Mouse (Mus musculus): ENCODE results near the gene Zfp52. TPM values are rescaled to one million over a fixed set of nuclear protein-coding genes. Genes with fewer than 3 reads are reported as not detected.

Zfp52 gene
- polyA plus RNA-seq, 1 experiment from 2014 or later = 1.2 TPM

- DNase-seq (peak; percentile 24), ATAC-seq (peak; percentile 89)
- 29% methylated on average over 5 of the region's 5 CpGs for WGBS (ENCODE audit: insufficient replicate concordance)
Measured at GRCm38 (mm10) chr17:21579493-21580175, 44.3 kb downstream of the Zfp52 start.

GRCm38 (mm10) chr17:21585521-21585920 lies 50.2 kb downstream of the Zfp52 start:
- Histone ChIP-seq H3K27me3 (ENCODE audit: insufficient read depth, low read length) (no peaks in the 10 kb centered on the region), H3K27ac (ENCODE audit: low read depth) (no peak overlapping the region), H3K9me3 (ENCODE audit: low read length) (no peaks in the 10 kb centered on the region; the same call in 1 of the 2 replicates), H3K36me3 (replicated peaks; ENCODE audit: insufficient read depth, low read length) (peaks cover 29% of the 10 kb centered on the region), H3K4me2 (ENCODE audit: low read depth, low read length) (no peak overlapping the region), H3K9ac (replicated peaks) (no peak overlapping the region), H3K4me1 (ENCODE audit: insufficient read depth) (no peaks in the 10 kb centered on the region), H3K4me3 (ENCODE audit: low read depth, low read length) (no peak overlapping the region)
- WGBS (ENCODE audit: insufficient replicate concordance) = 93% methylated on average over 2 of the region's 2 CpGs
- DNase-seq (no peak), ATAC-seq (no peak)
- TF ChIP-seq EP300 (IDR thresholded peaks at IDR 0.05; ENCODE audit: low read depth) = no peak
- TF ChIP-seq CTCF (IDR thresholded peaks at IDR 0.05; ENCODE audit: low read depth) = no peak

More at GRCm38 (mm10) chr17:21579493-21580175, 44.3 kb downstream of the Zfp52 start:
- Histone ChIP-seq H3K4me1 (ENCODE audit: insufficient read depth) (no peaks in the 10 kb centered on the region), H3K4me3 (ENCODE audit: low read depth, low read length) (no peak overlapping the region), H3K4me2 (ENCODE audit: low read depth, low read length) (no peak overlapping the region), H3K9ac (replicated peaks) (no peak overlapping the region), H3K36me3 (replicated peaks; ENCODE audit: insufficient read depth, low read length) (peaks cover 12% of the 10 kb centered on the region), H3K27ac (ENCODE audit: low read depth) (no peak overlapping the region), H3K27me3 (ENCODE audit: insufficient read depth, low read length) (no peaks in the 10 kb centered on the region), H3K9me3 (ENCODE audit: low read length) (no peaks in the 10 kb centered on the region)
- TF ChIP-seq EP300 (IDR thresholded peaks at IDR 0.05; ENCODE audit: low read depth) (no peak), CTCF (IDR thresholded peaks at IDR 0.05; ENCODE audit: low read depth) (peak; percentile 75)

Other genes with a start within 250 kb of the Zfp52 start
- not detected in 2 replicates for gene Vmn1r237, start 223.7 kb upstream of the Zfp52 start, polyA plus RNA-seq (2015; fragmentation: Nextera tagmentation; extraction: Ambion mirVana)
- 0.40 and 0.55 TPM in 2 replicates for gene Zfp677, start 151.8 kb upstream of the Zfp52 start, polyA plus RNA-seq (2015; fragmentation: Nextera tagmentation; extraction: Ambion mirVana)
- 1.7 and 1.9 TPM in 2 replicates for gene Zfp54, start 112.3 kb upstream of the Zfp52 start, polyA plus RNA-seq (2015; fragmentation: Nextera tagmentation; extraction: Ambion mirVana)
- gene Zfp51, start 85.2 kb upstream of the Zfp52 start, polyA plus RNA-seq (2015; fragmentation: Nextera tagmentation; extraction: Ambion mirVana) = 3.1 and 4.7 TPM in 2 replicates
- gene Zfp53, start 46.5 kb upstream of the Zfp52 start, polyA plus RNA-seq (2015; fragmentation: Nextera tagmentation; extraction: Ambion mirVana) = 2.7 and 3.5 TPM in 2 replicates
- gene Zfp948, start 31.5 kb downstream of the Zfp52 start, polyA plus RNA-seq (2015; fragmentation: Nextera tagmentation; extraction: Ambion mirVana) = 3.2 and 3.7 TPM in 2 replicates
- gene Zfp983, start 115.1 kb downstream of the Zfp52 start, polyA plus RNA-seq (2015; fragmentation: Nextera tagmentation; extraction: Ambion mirVana) = 0.80 and 1.1 TPM in 2 replicates
- gene Gm10226, start 156.3 kb downstream of the Zfp52 start, polyA plus RNA-seq (2015; fragmentation: Nextera tagmentation; extraction: Ambion mirVana) = 0.82 and 2.1 TPM in 2 replicates
- gene Zfp760, start 172.2 kb downstream of the Zfp52 start, polyA plus RNA-seq (2015; fragmentation: Nextera tagmentation; extraction: Ambion mirVana) = 1.3 and 1.9 TPM in 2 replicates
- gene Zfp229, start 195.3 kb downstream of the Zfp52 start, polyA plus RNA-seq (2015; fragmentation: Nextera tagmentation; extraction: Ambion mirVana) = 1.4 and 1.6 TPM in 2 replicates